Mouse (Mus musculus): Measurements from ENCODE around the gene Aldh4a1.
A peak's percentile ranks its signal among the peaks of the same experiment; 100 is the strongest.

Aldh4a1 gene

DNA sequence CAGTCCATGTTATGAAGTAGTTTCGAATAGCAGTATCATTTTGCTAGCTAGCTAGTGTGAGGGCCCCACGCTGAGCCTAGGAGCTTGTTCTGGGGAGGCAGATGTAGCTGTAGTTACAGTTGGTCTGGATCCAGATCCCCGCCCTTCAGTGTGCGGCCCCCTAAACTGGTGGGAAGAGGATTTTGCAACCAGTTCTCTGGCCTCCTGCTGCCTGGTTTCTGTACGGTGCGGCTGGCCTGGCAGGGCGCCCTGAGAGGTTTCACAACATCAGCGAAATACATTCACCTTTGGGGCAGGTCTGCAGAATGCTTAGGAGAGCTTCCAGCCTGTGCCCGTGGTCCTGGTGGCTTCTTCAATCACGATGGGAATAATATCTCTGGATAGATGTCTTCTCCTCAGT lies 2.0 kb downstream of the Aldh4a1 start:
- no peak for DNase-seq

GRCm38 (mm10) chr4:139627361-139627760 lies 4.7 kb downstream of the Aldh4a1 start:
- DNase-seq = no peak

DNA sequence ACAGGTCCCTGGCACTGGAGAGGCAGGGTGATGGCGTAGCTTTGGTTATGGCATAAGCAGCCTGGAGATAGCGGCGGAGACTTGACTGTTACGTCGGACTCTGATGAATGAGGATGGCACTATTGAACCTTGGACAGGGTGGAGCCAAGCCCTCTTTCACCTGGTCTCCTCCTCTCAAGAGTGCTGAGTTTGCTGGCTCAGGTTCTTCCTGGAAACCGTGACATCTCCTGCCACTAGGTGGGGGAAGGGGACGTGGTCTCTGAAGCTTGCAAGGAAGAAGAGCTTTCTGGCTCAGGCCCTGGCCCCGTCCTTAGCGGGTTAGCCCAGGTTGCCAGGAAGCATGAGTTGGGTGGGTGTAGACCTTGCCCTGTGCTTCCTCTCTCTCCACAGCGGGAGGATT lies 7.5 kb downstream of the Aldh4a1 start:
- no peak for DNase-seq

DNA sequence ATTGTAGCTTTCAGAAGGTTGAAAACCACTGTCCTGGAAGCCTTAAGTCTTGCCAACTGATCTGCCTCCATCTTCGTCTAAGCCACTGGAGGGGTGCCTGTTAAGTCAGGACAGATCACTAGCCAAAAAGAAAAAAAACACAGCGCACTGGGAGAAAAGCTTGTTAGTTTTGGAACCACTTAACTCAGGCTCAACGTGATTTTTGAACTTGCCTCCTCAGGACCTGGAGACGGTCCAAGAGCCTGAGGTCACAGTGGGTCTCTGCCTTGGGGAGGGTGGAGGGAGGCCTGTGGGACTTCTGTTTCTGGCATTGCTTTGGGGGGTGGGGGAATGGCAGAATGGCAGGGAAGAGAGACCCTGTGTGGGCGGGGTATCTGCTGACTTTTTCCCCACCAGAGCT lies 8.5 kb downstream of the Aldh4a1 start:
- no peak for DNase-seq

- DNase-seq = no peak
Measured at GRCm38 (mm10) chr4:139631569-139632253, 9.0 kb downstream of the Aldh4a1 start.

DNA sequence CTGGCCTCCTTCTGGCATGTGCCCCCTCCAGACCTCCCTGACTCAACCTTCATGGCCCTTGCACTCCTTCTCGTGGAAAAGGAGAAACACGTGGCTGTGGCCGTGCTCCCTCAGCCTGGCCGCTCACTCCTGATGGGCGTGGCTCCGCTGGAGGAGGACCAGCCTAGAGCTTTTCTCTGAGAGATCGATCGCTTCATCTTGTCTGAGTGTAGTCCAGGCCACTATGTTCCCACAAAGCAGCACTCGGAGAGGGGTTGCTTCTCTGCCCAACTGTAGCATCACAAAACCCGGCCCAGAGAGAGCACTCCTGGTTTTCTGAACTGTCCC lies 9.6 kb downstream of the Aldh4a1 start:
- DNase-seq = no peak

DNA sequence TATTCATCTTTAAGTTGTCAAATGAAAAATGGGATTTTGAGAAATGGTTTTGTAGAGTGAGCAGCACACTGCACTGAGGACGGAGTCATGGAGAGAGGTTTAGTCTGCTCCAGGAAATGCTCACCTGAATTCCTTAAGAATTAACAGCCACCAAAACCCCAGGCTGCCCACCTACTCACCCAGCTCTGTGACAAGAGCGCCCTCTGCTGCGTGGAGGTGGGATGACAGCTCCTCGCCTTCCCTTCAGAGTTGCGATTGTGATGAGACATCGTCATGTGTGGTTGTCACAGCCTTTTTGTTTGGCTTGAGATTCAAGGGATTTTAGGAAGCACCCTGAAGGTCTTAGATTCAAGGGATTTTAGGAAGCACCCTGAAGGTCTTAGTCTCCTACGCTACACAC lies 13.7 kb downstream of the Aldh4a1 start:
- DNase-seq = peak; percentile 68

- no peak for DNase-seq
Measured at GRCm38 (mm10) chr4:139637847-139638246, 15.2 kb downstream of the Aldh4a1 start.

GRCm38 (mm10) chr4:139638356-139638755 lies 15.7 kb downstream of the Aldh4a1 start:
- DNase-seq = no peak

GRCm38 (mm10) chr4:139639801-139640200 lies 17.1 kb downstream of the Aldh4a1 start:
- peak; percentile 56 for DNase-seq

- no peak for DNase-seq
Measured at GRCm38 (mm10) chr4:139640333-139640732, 17.7 kb downstream of the Aldh4a1 start.

GRCm38 (mm10) chr4:139640775-139641174 lies 18.1 kb downstream of the Aldh4a1 start:
- no peak for DNase-seq

DNA sequence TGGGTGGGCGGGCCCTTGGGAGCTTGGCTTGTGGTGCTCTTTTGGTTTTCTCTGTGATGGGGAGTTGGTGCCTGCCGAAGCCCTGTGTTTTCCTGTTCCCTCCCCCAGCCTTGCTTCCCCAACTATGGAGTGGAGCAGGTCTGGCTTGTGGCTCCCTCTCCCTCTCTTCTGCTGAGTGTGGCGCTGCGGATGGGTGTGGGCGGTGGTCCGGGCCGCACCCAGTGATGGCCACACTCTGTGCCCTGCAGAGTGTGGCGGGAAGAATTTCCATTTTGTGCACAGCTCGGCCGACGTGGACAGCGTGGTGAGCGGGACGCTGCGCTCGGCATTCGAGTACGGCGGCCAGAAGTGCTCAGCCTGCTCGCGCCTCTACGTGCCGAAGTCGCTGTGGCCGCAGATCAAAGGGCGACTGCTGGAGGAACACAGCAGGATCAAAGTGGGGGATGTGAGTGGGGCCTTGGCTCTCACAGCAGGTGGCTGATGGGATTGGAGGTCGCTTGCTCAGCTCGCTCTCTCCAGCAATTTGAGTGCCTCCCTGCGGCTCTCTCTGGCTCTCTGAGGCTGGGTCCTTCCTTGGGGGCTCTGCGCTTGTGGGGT lies 19.3 kb downstream of the Aldh4a1 start:
- peak; percentile 74 for DNase-seq

- peak; percentile 85 for DNase-seq
Measured at GRCm38 (mm10) chr4:139643972-139644371, 21.3 kb downstream of the Aldh4a1 start.

GRCm38 (mm10) chr4:139646916-139647315 lies 24.2 kb downstream of the Aldh4a1 start:
- DNase-seq = no peak

- DNase-seq = no peak
Measured at GRCm38 (mm10) chr4:139650086-139650743, 27.5 kb downstream of the Aldh4a1 start.

DNA sequence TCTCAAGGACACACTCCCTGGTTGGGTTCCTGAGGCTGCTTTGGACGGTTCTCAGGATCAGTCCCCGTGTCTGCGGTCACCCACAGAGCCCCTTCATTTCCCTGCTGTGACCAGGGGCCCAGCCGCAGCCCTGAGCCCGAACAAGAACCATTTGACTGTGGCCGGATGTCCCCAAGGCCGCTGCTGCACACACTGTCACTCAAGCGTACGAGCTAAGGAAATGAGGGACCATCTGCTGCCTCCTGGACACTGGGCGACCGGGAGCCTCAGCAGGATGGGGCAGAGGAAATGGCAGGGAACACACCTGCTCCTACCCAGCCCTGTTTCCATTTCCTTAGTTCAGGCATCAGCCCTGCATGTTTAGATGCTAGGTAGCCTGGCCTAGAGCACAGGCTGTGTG lies 28.2 kb downstream of the Aldh4a1 start:
- no peak for DNase-seq

DNA sequence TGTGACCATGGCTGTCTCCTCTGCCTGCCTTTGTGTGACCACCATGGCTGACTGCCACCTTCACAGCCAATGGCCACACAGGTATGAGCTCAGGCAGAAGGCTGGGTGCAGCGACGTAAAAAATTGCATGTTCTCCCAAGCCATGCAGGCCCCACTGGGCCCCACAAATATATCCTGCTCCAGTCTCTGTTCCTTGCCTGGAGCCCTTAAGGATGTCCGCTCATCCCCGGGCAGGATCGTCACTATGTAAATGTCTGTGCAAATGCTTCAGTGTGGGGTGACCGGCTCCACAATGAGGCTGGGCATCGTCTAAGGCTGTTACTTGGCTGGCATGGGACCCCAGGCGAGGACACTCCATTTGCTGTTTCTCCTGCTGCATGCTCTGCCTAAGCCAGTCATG lies 30.6 kb downstream of the Aldh4a1 start, which contains the start of gene Tas1r2:
TSS of gene Tas1r2 (plus strand) at position 301 of the 400 bp plus-strand sequence.
- DNase-seq = no peak

- DNase-seq = no peak
Measured at GRCm38 (mm10) chr4:139661897-139662296, 39.2 kb downstream of the Aldh4a1 start.

- no peak for DNase-seq
Measured at GRCm38 (mm10) chr4:139667632-139668031, 45.0 kb downstream of the Aldh4a1 start.

- peak; percentile 84 for DNase-seq
Measured at GRCm38 (mm10) chr4:139669847-139670246, 47.2 kb downstream of the Aldh4a1 start.

DNA sequence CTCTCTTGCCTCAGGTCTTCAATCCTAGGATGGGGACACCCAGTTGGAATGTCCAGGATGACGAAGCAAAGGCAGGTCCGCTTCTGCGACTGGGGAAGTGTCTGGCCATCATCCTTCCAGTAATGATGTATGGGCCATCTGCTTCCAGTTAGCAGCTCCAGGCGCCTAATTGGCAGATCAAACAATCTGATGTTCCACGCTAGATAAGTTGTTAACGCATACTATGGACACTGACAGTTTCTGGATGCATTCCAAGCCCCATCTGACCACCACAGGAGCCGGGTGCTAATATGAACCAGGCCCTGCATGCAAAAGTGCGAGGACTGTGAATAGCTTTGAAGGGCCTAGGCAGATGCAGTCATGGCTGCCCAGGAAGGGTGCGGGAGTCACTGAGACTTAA lies 53.0 kb downstream of the Aldh4a1 start:
- peak; percentile 49 for DNase-seq

- DNase-seq = no peak
Measured at GRCm38 (mm10) chr4:139683728-139684638, 61.3 kb downstream of the Aldh4a1 start.
